Comparison of ENCODE assay signal across 22 mouse cellular contexts in genomic region chr9:21537009-21537408, GRCm38 (mm10). TPM values are rescaled to one million over a fixed set of nuclear protein-coding genes. Genes with fewer than 3 reads are reported as not detected.
A peak's percentile ranks its signal among the peaks of the same experiment; 100 is the strongest.
DNase-seq lines count a peak whose midpoint lies in the region; ATAC-seq and TF ChIP-seq lines count a peak whose summit lies in the region.
"Had no signal": no experiment of that assay in that cellular context is flagged by ENCODE, and none has a peak within 500 bp of the region (broad histone marks: within the 10 kb centered on the region; RNA-seq: fewer than 3 reads in every experiment).

No protein-coding gene starts in this region.

- 74% methylated on average over 4 of the region's 4 CpGs for WGBS in kidney, embryonic 16.5 days

- ATAC-seq in kidney, embryonic 16.5 days (ENCODE audit: low FRiP score, low TSS enrichment): 0 out of 2 replicates have a peak, but pooled peaks have one; percentile 35
- no peak for ATAC-seq in megakaryocyte, adult 5-6 weeks (ENCODE audit: poor library complexity, severe bottlenecking)
- 0 out of 2 replicates have a peak, but pooled peaks have one; percentile 14 for ATAC-seq in megakaryocyte-erythroid progenitor cell, adult 5-6 weeks (replicated peaks; ENCODE audit: low FRiP score, low TSS enrichment, poor library complexity, severe bottlenecking)
- ATAC-seq: activated CD4-positive, CD25-positive, alpha-beta regulatory T cell, adult 4 months; forebrain, embryonic 13.5 days; forebrain, embryonic 15.5 days; forebrain, postnatal 0 days; Patski had no signal

- H3K9me3 ChIP-seq in kidney, embryonic 16.5 days (ENCODE audit: low read length): no peaks in the 10 kb centered on the region
- H3K9me3 ChIP-seq in megakaryocyte, embryonic 14.5 days: no peaks in the 10 kb centered on the region
- H3K9me3 ChIP-seq in MEL (replicated peaks; ENCODE audit: insufficient read depth, low read length): no peaks in the 10 kb centered on the region
- H3K9me3 ChIP-seq: forebrain, embryonic 13.5 days; forebrain, embryonic 15.5 days had no signal

- DNase-seq in kidney, adult 8-10 months: no peak
- DNase-seq in MEL (ENCODE audit: low read depth, low spot score): no peak
- DNase-seq in urinary bladder, postnatal 10 days (ENCODE audit: low spot score): no peak
- DNase-seq in spleen, postnatal 36 days (ENCODE audit: low spot score in 2 of 2): no peak
- DNase-seq: adrenal gland, adult 8-10 months; adrenal gland, postnatal 14 days; adrenal gland, postnatal 36 days; cerebellum, adult 11-12 months; cerebellum, adult 2 months; cerebellum, adult 9-10 months; cerebellum, postnatal 10 days; cerebellum, postnatal 25 days; forebrain, postnatal 0 days had no signal

- H3K9ac ChIP-seq in kidney, embryonic 16.5 days (replicated peaks; ENCODE audit: low read length): no peak overlapping the region
- no peak overlapping the region for H3K9ac ChIP-seq in MEL (ENCODE audit: control insufficient read depth, low read depth, low read length, poor library complexity, severe bottlenecking)
- H3K9ac ChIP-seq: forebrain, embryonic 13.5 days; forebrain, embryonic 15.5 days; forebrain, postnatal 0 days had no signal

- no peak for TF ChIP-seq RAD21 in MEL (IDR thresholded peaks at IDR 0.05; ENCODE audit: low read depth, low read length)

- no peak for TF ChIP-seq POLR2A in MEL (IDR thresholded peaks at IDR 0.05; ENCODE audit: control insufficient read depth in 1 of 2, insufficient read depth in 1 of 2, low read depth in 1 of 2, low read length in 2 of 2, poor library complexity in 1 of 2)

- no peak overlapping the region for H3K27ac ChIP-seq in kidney, embryonic 16.5 days (ENCODE audit: low read length)
- H3K27ac ChIP-seq in MEL (ENCODE audit: control insufficient read depth, low read depth, low read length): no peak overlapping the region
- H3K27ac ChIP-seq: forebrain, embryonic 13.5 days; forebrain, embryonic 15.5 days had no signal

- H3K4me2 ChIP-seq in kidney, embryonic 16.5 days (replicated peaks; ENCODE audit: low read depth, low read length): no peak overlapping the region
- H3K4me2 ChIP-seq: forebrain, embryonic 13.5 days; forebrain, embryonic 15.5 days had no signal

- no peaks in the 10 kb centered on the region for H3K79me2 ChIP-seq in MEL (ENCODE audit: control insufficient read depth, insufficient read depth, low read length, poor library complexity)

- no peak for TF ChIP-seq EP300 in MEL (IDR thresholded peaks at IDR 0.05; ENCODE audit: low read depth in 1 of 2, low read length in 2 of 2)

- no peak for TF ChIP-seq CTCF in MEL (IDR thresholded peaks at IDR 0.05 in 2 of 3, conservative IDR thresholded peaks at IDR 0.05 in 1 of 3; ENCODE audit: control insufficient read depth in 1 of 3, insufficient read depth in 1 of 3, low read depth in 2 of 3, low read length in 3 of 3, poor library complexity in 1 of 3, severe bottlenecking in 1 of 3)

- H3K27me3 ChIP-seq in kidney, embryonic 16.5 days (ENCODE audit: insufficient read depth, low read length): no peaks in the 10 kb centered on the region
- no peaks in the 10 kb centered on the region for H3K27me3 ChIP-seq in megakaryocyte, embryonic 14.5 days (replicated peaks)
- no peaks in the 10 kb centered on the region for H3K27me3 ChIP-seq in MEL (ENCODE audit: control insufficient read depth in 1 of 2, insufficient read depth in 2 of 2, low read length in 2 of 2)
- H3K27me3 ChIP-seq: forebrain, embryonic 13.5 days; forebrain, embryonic 15.5 days; Patski had no signal

- no peaks in the 10 kb centered on the region for H3K36me3 ChIP-seq in kidney, embryonic 16.5 days (ENCODE audit: insufficient read depth, low read length)
- peaks cover 56% of the 10 kb centered on the region for H3K36me3 ChIP-seq in megakaryocyte, embryonic 14.5 days (replicated peaks; ENCODE audit: low read length)
- H3K36me3 ChIP-seq in MEL (ENCODE audit: control insufficient read depth in 1 of 2, insufficient read depth in 2 of 2, low read length in 2 of 2): peaks cover 0 to 16% of the 10 kb centered on the region in 2 experiments; a peak in 2 of 4 replicates
- H3K36me3 ChIP-seq: forebrain, embryonic 15.5 days had no signal

- H3K4me3 ChIP-seq in kidney, embryonic 16.5 days (ENCODE audit: low read length): no peak overlapping the region
- peak overlapping the region; percentile 15 for H3K4me3 ChIP-seq in megakaryocyte, embryonic 14.5 days (replicated peaks)
- H3K4me3 ChIP-seq in MEL (ENCODE audit: control insufficient read depth in 1 of 2, insufficient read depth in 1 of 2, low read depth in 2 of 2, low read length in 2 of 2): no peak overlapping the region
- H3K4me3 ChIP-seq: forebrain, embryonic 13.5 days; forebrain, embryonic 15.5 days had no signal

- no peaks in the 10 kb centered on the region for H3K4me1 ChIP-seq in kidney, embryonic 16.5 days (ENCODE audit: insufficient read depth, low read length)
- H3K4me1 ChIP-seq in megakaryocyte, embryonic 14.5 days: peaks cover 40% of the 10 kb centered on the region
- H3K4me1 ChIP-seq in MEL (ENCODE audit: control insufficient read depth in 1 of 2, insufficient read depth in 2 of 2, low read length in 2 of 2): peaks cover 7 to 30% of the 10 kb centered on the region in 2 experiments
- H3K4me1 ChIP-seq: forebrain, embryonic 13.5 days; forebrain, embryonic 15.5 days had no signal

TF ChIP-seq in MEL, 35 proteins besides CTCF, POLR2A, EP300 and RAD21 (continues in another document):
- TF ChIP-seq MXI1 (IDR thresholded peaks at IDR 0.05; ENCODE audit: low read depth, low read length) (0 out of 2 replicates have a peak, but pooled peaks have one; percentile 6), UBTF (IDR thresholded peaks at IDR 0.05; ENCODE audit: borderline replicate concordance, insufficient read depth, low read depth, low read length) (no peak), NELFE (IDR thresholded peaks at IDR 0.05; ENCODE audit: low read depth, low read length) (0 out of 2 replicates have a peak, but pooled peaks have one; percentile 26), HCFC1 (IDR thresholded peaks at IDR 0.05; ENCODE audit: low read depth, low read length) (0 out of 2 replicates have a peak, but pooled peaks have one; percentile 1)

RNA-seq across cellular contexts. Expression of gene Carm1, which starts 9.7 kb away (rescaled TPM):
- polyA plus RNA-seq in kidney, embryonic 16.5 days (2015; fragmentation: Nextera tagmentation; extraction: Ambion mirVana): 27.1 and 32.1 TPM in 2 replicates
- polyA plus RNA-seq in megakaryocyte, embryonic 14.5 days (2012; ENCODE audit: insufficient read depth, low replicate concordance): 105 and 143 TPM in 2 replicates
- total RNA-seq in megakaryocyte, adult 5-6 weeks (2015): 19.1 and 26.3 TPM in 2 replicates
- 8.5 and 14.1 TPM in 2 replicates for total RNA-seq in megakaryocyte, adult 5-6 weeks (2017)
- total RNA-seq in MEL (2012; rRNA removed): 121 and 131 TPM in 2 replicates
- 100 to 1,000 TPM; 121 to 423 TPM for polyA plus RNA-seq in MEL (2012; ENCODE audit: insufficient read depth in 1 of 2, insufficient read length in 2 of 2, low read depth in 1 of 2, low replicate concordance in 2 of 2, missing spikeins in 1 of 2)
- total RNA-seq in megakaryocyte-erythroid progenitor cell, adult 5-6 weeks (2014; fragmentation: Nextera tagmentation): 95.2 and 131 TPM in 2 replicates
- total RNA-seq in megakaryocyte-erythroid progenitor cell, adult 5-6 weeks (2017): 24.9 and 46.0 TPM in 2 replicates

RNA-seq across cellular contexts. Expression of gene AB124611, which starts 11.0 kb away (rescaled TPM):
- 3.5 and 4.5 TPM in 2 replicates for polyA plus RNA-seq in kidney, embryonic 16.5 days (2015; fragmentation: Nextera tagmentation; extraction: Ambion mirVana)
- polyA plus RNA-seq in megakaryocyte, embryonic 14.5 days (2012; ENCODE audit: insufficient read depth, low replicate concordance): 44.7 and 70.3 TPM in 2 replicates
- 179 and 187 TPM in 2 replicates for total RNA-seq in megakaryocyte, adult 5-6 weeks (2015)
- total RNA-seq in megakaryocyte, adult 5-6 weeks (2017): 290 and 296 TPM in 2 replicates
- 37.2 and 55.2 TPM in 2 replicates for total RNA-seq in MEL (2012; rRNA removed)
- 10 to 100 TPM in 1 of 2 experiments, not detected in 1; 58.7 TPM for polyA plus RNA-seq in MEL (2012; ENCODE audit: insufficient read depth in 1 of 2, insufficient read length in 2 of 2, low read depth in 1 of 2, low replicate concordance in 2 of 2, missing spikeins in 1 of 2)
- total RNA-seq in megakaryocyte-erythroid progenitor cell, adult 5-6 weeks (2014; fragmentation: Nextera tagmentation): 2.5 and 5.3 TPM in 2 replicates
- 1.8 and 11.3 TPM in 2 replicates for total RNA-seq in megakaryocyte-erythroid progenitor cell, adult 5-6 weeks (2017)
- total RNA-seq: ES-E14 had no signal
- polyA plus RNA-seq: Patski had no signal

RNA-seq across cellular contexts. Expression of gene Tmed1, which starts 27.0 kb away (rescaled TPM):
- 147 and 151 TPM in 2 replicates for polyA plus RNA-seq in kidney, embryonic 16.5 days (2015; fragmentation: Nextera tagmentation; extraction: Ambion mirVana)
- polyA plus RNA-seq in megakaryocyte, embryonic 14.5 days (2012; ENCODE audit: insufficient read depth, low replicate concordance): 6.6 TPM in 1 of 2 replicates, not detected in the other
- 5.4 and 6.2 TPM in 2 replicates for total RNA-seq in megakaryocyte, adult 5-6 weeks (2015)
- 8.7 and 9.3 TPM in 2 replicates for total RNA-seq in megakaryocyte, adult 5-6 weeks (2017)
- 128 and 146 TPM in 2 replicates for total RNA-seq in MEL (2012; rRNA removed)
- 10 to 100 TPM in 1 of 2 experiments, not detected in 1; 89.4 TPM for polyA plus RNA-seq in MEL (2012; ENCODE audit: insufficient read depth in 1 of 2, insufficient read length in 2 of 2, low read depth in 1 of 2, low replicate concordance in 2 of 2, missing spikeins in 1 of 2)
- total RNA-seq in megakaryocyte-erythroid progenitor cell, adult 5-6 weeks (2014; fragmentation: Nextera tagmentation): 17.0 and 26.4 TPM in 2 replicates
- 13.5 and 14.6 TPM in 2 replicates for total RNA-seq in megakaryocyte-erythroid progenitor cell, adult 5-6 weeks (2017)

RNA-seq across cellular contexts. Expression of gene Timm29, which starts 55.5 kb away (rescaled TPM):
- 29.3 and 30.7 TPM in 2 replicates for polyA plus RNA-seq in kidney, embryonic 16.5 days (2015; fragmentation: Nextera tagmentation; extraction: Ambion mirVana)
- 4.0 and 8.8 TPM in 2 replicates for polyA plus RNA-seq in megakaryocyte, embryonic 14.5 days (2012; ENCODE audit: insufficient read depth, low replicate concordance)
- total RNA-seq in megakaryocyte, adult 5-6 weeks (2015): 20.5 and 22.2 TPM in 2 replicates
- 21.3 and 22.3 TPM in 2 replicates for total RNA-seq in megakaryocyte, adult 5-6 weeks (2017)
- 74.1 and 87.9 TPM in 2 replicates for total RNA-seq in MEL (2012; rRNA removed)
- 100 to 1,000 TPM in 1 of 2 experiments, 10 to 100 TPM in 1; 45.8 to 163 TPM for polyA plus RNA-seq in MEL (2012; ENCODE audit: insufficient read depth in 1 of 2, insufficient read length in 2 of 2, low read depth in 1 of 2, low replicate concordance in 2 of 2, missing spikeins in 1 of 2)
- 27.2 and 30.2 TPM in 2 replicates for total RNA-seq in megakaryocyte-erythroid progenitor cell, adult 5-6 weeks (2014; fragmentation: Nextera tagmentation)
- 37.6 and 51.4 TPM in 2 replicates for total RNA-seq in megakaryocyte-erythroid progenitor cell, adult 5-6 weeks (2017)

RNA-seq across cellular contexts. Expression of gene Yipf2, which starts 55.6 kb away (rescaled TPM):
- 40.1 and 43.8 TPM in 2 replicates for polyA plus RNA-seq in kidney, embryonic 16.5 days (2015; fragmentation: Nextera tagmentation; extraction: Ambion mirVana)
- polyA plus RNA-seq in megakaryocyte, embryonic 14.5 days (2012; ENCODE audit: insufficient read depth, low replicate concordance): 3.6 and 8.0 TPM in 2 replicates
- total RNA-seq in megakaryocyte, adult 5-6 weeks (2015): 5.2 and 5.4 TPM in 2 replicates
- total RNA-seq in megakaryocyte, adult 5-6 weeks (2017): 5.9 and 8.7 TPM in 2 replicates
- total RNA-seq in MEL (2012; rRNA removed): 22.8 and 24.0 TPM in 2 replicates
- 10 to 100 TPM in 1 of 2 experiments, not detected in 1; 84.9 TPM for polyA plus RNA-seq in MEL (2012; ENCODE audit: insufficient read depth in 1 of 2, insufficient read length in 2 of 2, low read depth in 1 of 2, low replicate concordance in 2 of 2, missing spikeins in 1 of 2)
- 3.6 and 5.6 TPM in 2 replicates for total RNA-seq in megakaryocyte-erythroid progenitor cell, adult 5-6 weeks (2014; fragmentation: Nextera tagmentation)
- 3.1 and 4.9 TPM in 2 replicates for total RNA-seq in megakaryocyte-erythroid progenitor cell, adult 5-6 weeks (2017)
